ENCODE assay signal across 8 mouse cellular contexts in genomic region chr9:79759385-79760005, GRCm38 (mm10). TPM values are rescaled to one million over a fixed set of nuclear protein-coding genes. Genes with fewer than 3 reads are reported as not detected.
DNase-seq lines count a peak whose midpoint lies in the region; ATAC-seq and TF ChIP-seq lines count a peak whose summit lies in the region.

TSS of gene Cox7a2 (minus strand) at chr9:79759878.

- H3K27me3 ChIP-seq in CH12.LX (replicated peaks), result no peaks in the 10 kb centered on the region
- no peaks in the 10 kb centered on the region for H3K27me3 ChIP-seq in forebrain, embryonic 11.5 days (ENCODE audit: control insufficient read depth, insufficient read depth, low read length)
- no peaks in the 10 kb centered on the region for H3K27me3 ChIP-seq in heart, embryonic 16.5 days (ENCODE audit: control insufficient read depth, insufficient read depth, low read length)
- H3K27me3 ChIP-seq in liver, embryonic 15.5 days, result no peaks in the 10 kb centered on the region
- no peaks in the 10 kb centered on the region for H3K27me3 ChIP-seq in neural tube, embryonic 12.5 days (replicated peaks)

- peak within 1 kb of the TSS; percentile 66 for H3K27ac ChIP-seq in CH12.LX (ENCODE audit: insufficient read depth, low read depth)
- H3K27ac ChIP-seq in forebrain, embryonic 11.5 days (ENCODE audit: low read depth, low read length), result peak within 1 kb of the TSS; percentile 43
- H3K27ac ChIP-seq in heart, embryonic 16.5 days (ENCODE audit: low read length), result peak within 1 kb of the TSS; percentile 91
- peak within 1 kb of the TSS; percentile 87 for H3K27ac ChIP-seq in liver, embryonic 15.5 days (replicated peaks)
- H3K27ac ChIP-seq in neural tube, embryonic 12.5 days, result peak within 1 kb of the TSS; percentile 62; the same call in 1 of the 2 replicates

- TF ChIP-seq CTCF in CH12.LX (conservative IDR thresholded peaks at IDR 0.05 in 1 of 2, IDR thresholded peaks at IDR 0.05 in 1 of 2; ENCODE audit: low read depth in 2 of 2, low read length in 2 of 2), result no peak

- H3K4me3 ChIP-seq in CH12.LX (replicated peaks in 1 of 3; ENCODE audit: low read depth in 2 of 3, low read length in 2 of 3, poor library complexity in 1 of 3), result peak within 1 kb of the TSS; percentile 95 to 99 (median 97)
- peak within 1 kb of the TSS; percentile 83 for H3K4me3 ChIP-seq in forebrain, embryonic 11.5 days (ENCODE audit: low read depth, low read length)
- peak within 1 kb of the TSS; percentile 83 for H3K4me3 ChIP-seq in heart, embryonic 16.5 days (ENCODE audit: low read length)
- H3K4me3 ChIP-seq in liver, embryonic 15.5 days (replicated peaks), result peak within 1 kb of the TSS; percentile 93
- peak within 1 kb of the TSS; percentile 74 for H3K4me3 ChIP-seq in neural tube, embryonic 12.5 days

- in situ Hi-C loops in CH12.LX (cut with MboI; ENCODE audit: low pct_ligation_motif_present, low pct_unique_long_range_greater_than_20kb, low sequenced_read_pairs), result no loop called here

- peak; percentile 93 for DNase-seq in CH12.LX (ENCODE audit: extremely low read depth)
- DNase-seq in c-Kit-positive CD71-positive TER-119-negative erythroid progenitor cells, embryonic 14.5 days (ENCODE audit: low read depth), result peak; percentile 94
- peak; percentile 97 for DNase-seq in forebrain, embryonic 11.5 days (ENCODE audit: low spot score)
- DNase-seq in kidney, postnatal 36 days, result peak; percentile 98 to 99
- DNase-seq in telencephalon, adult 2 months (ENCODE audit: low read depth, low spot score), result peak; percentile 97

- H3K4me1 ChIP-seq in CH12.LX (ENCODE audit: control insufficient read depth in 1 of 2, insufficient read depth in 2 of 2), result peaks cover 2 to 21% of the 10 kb centered on the region in 2 experiments; a peak in 2 of 4 replicates
- H3K4me1 ChIP-seq in forebrain, embryonic 11.5 days (replicated peaks; ENCODE audit: control insufficient read depth, insufficient read depth, low read length), result no peaks in the 10 kb centered on the region
- peaks cover 16% of the 10 kb centered on the region for H3K4me1 ChIP-seq in heart, embryonic 16.5 days (ENCODE audit: control insufficient read depth, insufficient read depth, low read length)
- H3K4me1 ChIP-seq in liver, embryonic 15.5 days (replicated peaks), result peaks cover 22% of the 10 kb centered on the region
- H3K4me1 ChIP-seq in neural tube, embryonic 12.5 days, result peaks cover 5% of the 10 kb centered on the region; the same call in 1 of the 2 replicates

- H3K9ac ChIP-seq in CH12.LX (ENCODE audit: insufficient read depth, low read depth), result peak within 1 kb of the TSS; percentile 94
- H3K9ac ChIP-seq in forebrain, embryonic 11.5 days (ENCODE audit: low read length), result peak within 1 kb of the TSS; percentile 81
- peak within 1 kb of the TSS; percentile 87 for H3K9ac ChIP-seq in heart, embryonic 16.5 days (ENCODE audit: low read length)
- peak within 1 kb of the TSS; percentile 85 for H3K9ac ChIP-seq in liver, embryonic 15.5 days
- peak within 1 kb of the TSS; percentile 74 for H3K9ac ChIP-seq in neural tube, embryonic 12.5 days

- dilution Hi-C loops in CH12.LX (cut with MboI; ENCODE audit: extremely low pct_ligation_motif_present, extremely low pct_unique_long_range_greater_than_20kb, low sequenced_read_pairs), result no loop called here

- peak within 1 kb of the TSS; percentile 100 for H3K4me2 ChIP-seq in CH12.LX (ENCODE audit: insufficient read depth, low read depth, poor library complexity, severe bottlenecking)
- H3K4me2 ChIP-seq in forebrain, embryonic 11.5 days (ENCODE audit: low read depth, low read length, severe bottlenecking), result peak within 1 kb of the TSS; percentile 73
- peak within 1 kb of the TSS; percentile 89 for H3K4me2 ChIP-seq in heart, embryonic 16.5 days (ENCODE audit: low read depth, low read length)
- H3K4me2 ChIP-seq in liver, embryonic 15.5 days, result peak within 1 kb of the TSS; percentile 84
- H3K4me2 ChIP-seq in neural tube, embryonic 12.5 days (replicated peaks), result peak within 1 kb of the TSS; percentile 72

- peaks cover 17 to 31% of the 10 kb centered on the region in 2 experiments for H3K36me3 ChIP-seq in CH12.LX (replicated peaks in 1 of 2; ENCODE audit: control insufficient read depth in 1 of 2, insufficient read depth in 1 of 2, low read length in 1 of 2)
- no peaks in the 10 kb centered on the region; the same call in 1 of the 2 replicates for H3K36me3 ChIP-seq in forebrain, embryonic 11.5 days (ENCODE audit: control insufficient read depth, insufficient read depth, low read length)
- peaks cover 14% of the 10 kb centered on the region for H3K36me3 ChIP-seq in heart, embryonic 16.5 days (ENCODE audit: control insufficient read depth, insufficient read depth)
- peaks cover 26% of the 10 kb centered on the region for H3K36me3 ChIP-seq in liver, embryonic 15.5 days (replicated peaks)
- peaks cover 16% of the 10 kb centered on the region for H3K36me3 ChIP-seq in neural tube, embryonic 12.5 days

- WGBS in forebrain, embryonic 11.5 days, result under 1% methylated on average over 47 of the region's 49 CpGs
- WGBS in heart, embryonic 16.5 days, result 0% methylated on average over 49 of the region's 49 CpGs
- under 1% methylated on average over 49 of the region's 49 CpGs for WGBS in liver, embryonic 15.5 days (ENCODE audit: insufficient replicate concordance)
- WGBS in neural tube, embryonic 12.5 days, result under 1% methylated on average over 49 of the region's 49 CpGs

- TF ChIP-seq POLR2A in CH12.LX (IDR thresholded peaks at IDR 0.05; ENCODE audit: low read depth, low read length), result peak; percentile 92

- TF ChIP-seq RAD21 in CH12.LX (IDR thresholded peaks at IDR 0.05; ENCODE audit: low read depth, low read length), result no peak

- ATAC-seq in forebrain, embryonic 11.5 days (replicated peaks; ENCODE audit: low FRiP score), result peak; percentile 99
- ATAC-seq in heart, embryonic 16.5 days (replicated peaks; ENCODE audit: extremely low read depth, insufficient read depth, low FRiP score), result peak; percentile 99
- peak; percentile 100 for ATAC-seq in liver, embryonic 15.5 days (ENCODE audit: insufficient read depth)
- peak; percentile 100 for ATAC-seq in neural tube, embryonic 12.5 days (ENCODE audit: low FRiP score, low read depth)

- no peaks in the 10 kb centered on the region for H3K9me3 ChIP-seq in CH12.LX (replicated peaks; ENCODE audit: low read length)
- H3K9me3 ChIP-seq in forebrain, embryonic 11.5 days (ENCODE audit: control insufficient read depth, low read length), result no peaks in the 10 kb centered on the region
- peaks cover 3% of the 10 kb centered on the region for H3K9me3 ChIP-seq in heart, embryonic 16.5 days (replicated peaks; ENCODE audit: control insufficient read depth, low read length)
- H3K9me3 ChIP-seq in liver, embryonic 15.5 days (replicated peaks), result no peaks in the 10 kb centered on the region
- no peaks in the 10 kb centered on the region for H3K9me3 ChIP-seq in neural tube, embryonic 12.5 days

- H3K79me2 ChIP-seq in CH12.LX (replicated peaks; ENCODE audit: control insufficient read depth, extremely low read depth, insufficient read depth, poor library complexity, severe bottlenecking), result peaks cover 23% of the 10 kb centered on the region

- TF ChIP-seq EP300 in CH12.LX (IDR thresholded peaks at IDR 0.05; ENCODE audit: low read length), result 0 out of 2 replicates have a peak, but pooled peaks have one; percentile 24

TF ChIP-seq in CH12.LX, 34 proteins besides CTCF, POLR2A, EP300 and RAD21 (continues in another document):
- TF ChIP-seq JUN (IDR thresholded peaks at IDR 0.05; ENCODE audit: insufficient read depth, low read depth, low read length), result no peak
- peak; percentile 82; the same call in 1 of the 2 replicates for TF ChIP-seq TBP (conservative IDR thresholded peaks at IDR 0.05; ENCODE audit: low read depth, low read length)
- peak; percentile 98 for TF ChIP-seq MAZ (IDR thresholded peaks at IDR 0.05; ENCODE audit: low read depth, low read length)
- TF ChIP-seq CHD1 (IDR thresholded peaks at IDR 0.05; ENCODE audit: low read depth, low read length), result peak; percentile 87; the same call in 1 of the 2 replicates
- TF ChIP-seq ZMIZ1 (IDR thresholded peaks at IDR 0.05; ENCODE audit: low read depth, low read length), result peak; percentile 95
- TF ChIP-seq ETS1 (conservative IDR thresholded peaks at IDR 0.05; ENCODE audit: low read depth, low read length), result peak; percentile 33; the same call in 1 of the 2 replicates
- no peak; the same call in none of the 2 replicates for TF ChIP-seq MXI1 (IDR thresholded peaks at IDR 0.05; ENCODE audit: low read depth, low read length)
- TF ChIP-seq ZKSCAN1 (IDR thresholded peaks at IDR 0.05; ENCODE audit: borderline replicate concordance, low read depth, low read length), result no peak
- TF ChIP-seq JUND (conservative IDR thresholded peaks at IDR 0.05; ENCODE audit: low read depth, low read length), result no peak
- peak; percentile 98 for TF ChIP-seq GABPA (IDR thresholded peaks at IDR 0.05; ENCODE audit: insufficient replicate concordance, low read depth, low read length)
- TF ChIP-seq USF1 (IDR thresholded peaks at IDR 0.05; ENCODE audit: low read depth, low read length), result peak; percentile 10; the same call in 1 of the 2 replicates
- no peak for TF ChIP-seq MAFK (IDR thresholded peaks at IDR 0.05; ENCODE audit: insufficient replicate concordance, low read length)
- peak; percentile 94 for TF ChIP-seq KAT2A (IDR thresholded peaks at IDR 0.05; ENCODE audit: insufficient replicate concordance, low read length)
- peak; percentile 92 for TF ChIP-seq TCF12 (IDR thresholded peaks at IDR 0.05; ENCODE audit: low read depth, low read length)
- peak; percentile 93 for TF ChIP-seq ELF1 (IDR thresholded peaks at IDR 0.05; ENCODE audit: low read depth, low read length)
- no peak for TF ChIP-seq UBTF (IDR thresholded peaks at IDR 0.05; ENCODE audit: low read depth, low read length)
- TF ChIP-seq BHLHE40 (IDR thresholded peaks at IDR 0.05; ENCODE audit: low read depth, low read length), result no peak
- no peak for TF ChIP-seq USF2 (conservative IDR thresholded peaks at IDR 0.05; ENCODE audit: low read depth, low read length)
- TF ChIP-seq ZC3H11A (IDR thresholded peaks at IDR 0.05; ENCODE audit: low read depth, low read length), result no peak
- peak; percentile 94 for TF ChIP-seq NELFE (IDR thresholded peaks at IDR 0.05; ENCODE audit: low read depth, low read length)
- TF ChIP-seq PAX5 (IDR thresholded peaks at IDR 0.05; ENCODE audit: low read length), result no peak
- 0 out of 2 replicates have a peak, but pooled peaks have one; percentile 42 for TF ChIP-seq RCOR1 (conservative IDR thresholded peaks at IDR 0.05; ENCODE audit: low read depth, low read length)

RNA-seq across cellular contexts. Expression of gene Cox7a2, which starts in this region (rescaled TPM):
- total RNA-seq in CH12.LX (2012; rRNA removed), result 393 and 420 TPM in 2 replicates
- total RNA-seq in CH12.LX (2014; rRNA removed), result 597 and 606 TPM in 2 replicates
- polyA plus RNA-seq in CH12.LX (2012; ENCODE audit: insufficient read length, low read depth), result 258 and 307 TPM in 2 replicates
- polyA plus RNA-seq in forebrain, embryonic 11.5 days (2014; fragmentation: Nextera tagmentation; extraction: Ambion mirVana), result 531 and 572 TPM in 2 replicates
- 1,523 and 1,607 TPM in 2 replicates for polyA plus RNA-seq in heart, embryonic 16.5 days (2015; fragmentation: Nextera tagmentation; extraction: Ambion mirVana)
- 387 and 436 TPM in 2 replicates for polyA plus RNA-seq in liver, embryonic 15.5 days (2015; fragmentation: Nextera tagmentation; extraction: Ambion mirVana)
- polyA plus RNA-seq in neural tube, embryonic 12.5 days (2016; fragmentation: Nextera tagmentation; extraction: Ambion mirVana), result 689 and 719 TPM in 2 replicates

Comparison
In these comparisons a context has a peak if more than half of its experiments do, and no peak if none do; other contexts are left out.
1. Peak in every context shown above with its lines: DNase-seq, ATAC-seq, H3K4me3 ChIP-seq and H3K27ac ChIP-seq.